Mouse (Mus musculus): ENCODE data around the gene Gnmt.
A peak's percentile ranks its signal among the peaks of the same experiment; 100 is the strongest.

The Gnmt gene

GRCm38 (mm10) chr17:46702506-46702905 is 26.5 kb downstream of the Gnmt start:
- DNase-seq (ENCODE audit: low read depth), result no peak

DNA sequence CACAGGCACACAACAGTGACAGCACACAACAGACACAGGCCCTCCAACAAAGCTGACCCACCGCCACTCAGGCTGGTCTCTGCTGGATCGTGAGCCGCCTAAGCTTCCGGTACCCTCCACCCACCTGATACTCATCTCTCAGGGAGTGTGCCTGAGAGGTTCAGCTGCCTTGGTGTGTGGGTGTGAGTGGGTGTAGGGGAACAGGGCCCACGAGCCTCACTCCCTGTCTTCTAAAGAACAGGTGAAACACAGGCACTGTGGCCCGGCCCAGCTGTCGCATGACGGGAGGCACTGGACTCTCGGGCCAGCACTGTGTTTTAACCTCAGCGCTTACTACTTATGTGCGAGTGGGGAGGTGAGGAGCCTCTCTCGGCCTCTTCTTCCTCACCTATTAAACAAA is 26.9 kb downstream of the Gnmt start:
- DNase-seq (ENCODE audit: low read depth), result no peak

DNA sequence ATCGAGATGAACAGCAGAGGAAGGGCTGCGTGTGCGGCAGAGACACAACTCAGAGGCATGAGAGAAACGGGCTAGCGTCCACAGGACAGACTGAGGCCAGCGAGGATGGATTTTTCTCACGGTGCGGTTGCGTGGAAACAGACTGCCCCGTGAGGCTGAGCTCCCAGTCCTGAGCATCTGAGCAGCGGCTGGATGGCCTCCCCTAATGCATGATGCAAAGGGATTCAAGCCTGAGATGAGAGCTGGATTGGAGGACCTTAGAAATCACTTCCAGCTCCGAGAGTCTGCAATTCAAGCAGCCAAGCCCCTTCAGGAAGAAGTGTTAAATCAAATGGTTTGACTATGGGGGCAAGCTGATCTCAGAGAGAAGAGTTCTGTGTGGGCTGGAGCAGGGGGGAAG is 27.5 kb downstream of the Gnmt start:
- no peak for DNase-seq (ENCODE audit: low read depth)

DNA sequence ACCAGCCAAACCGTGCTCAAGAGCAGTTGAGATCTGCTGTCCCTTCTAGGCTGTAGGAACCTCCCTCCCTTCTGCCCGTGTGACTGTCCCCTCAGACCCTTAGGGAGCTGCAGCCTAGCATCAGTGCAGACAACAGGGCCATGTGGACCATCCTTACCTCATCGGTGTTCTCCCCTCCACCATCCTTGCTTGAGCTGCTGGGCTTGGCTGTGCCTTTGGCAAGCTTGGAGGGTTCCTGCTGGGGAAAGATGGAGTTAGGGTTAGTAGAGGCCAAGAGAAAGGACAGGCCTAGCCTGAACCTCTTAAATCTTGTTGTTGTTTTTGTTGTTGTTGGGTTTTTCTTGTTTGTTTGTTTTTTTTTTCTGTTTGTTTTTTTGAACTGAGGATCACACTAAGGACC is 29.1 kb downstream of the Gnmt start:
- DNase-seq (ENCODE audit: low read depth), result no peak

DNA sequence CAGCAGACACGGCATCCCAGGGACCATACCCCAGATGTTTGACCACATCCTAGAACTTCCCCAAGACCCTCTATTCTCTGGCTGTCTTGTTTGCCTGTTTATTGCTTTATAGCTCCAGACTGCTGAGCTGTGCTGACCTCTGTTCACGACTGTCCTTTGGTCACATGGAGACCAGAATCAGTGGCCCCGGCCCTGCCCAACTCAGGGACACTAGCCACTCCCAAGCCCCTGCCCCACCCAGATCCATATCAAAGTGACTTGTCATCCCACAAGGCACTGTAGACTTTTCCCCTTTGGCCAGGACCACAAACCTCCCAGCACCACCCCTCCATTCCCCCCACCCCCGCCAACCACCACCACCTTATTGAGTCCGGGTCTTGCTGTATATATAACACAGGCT is 29.7 kb downstream of the Gnmt start:
- no peak for DNase-seq (ENCODE audit: low read depth)

GRCm38 (mm10) chr17:46698515-46698914 is 30.5 kb downstream of the Gnmt start:
- peak; percentile 75 for DNase-seq (ENCODE audit: low read depth)

- DNase-seq (ENCODE audit: low read depth), result no peak
Measured at GRCm38 (mm10) chr17:46694517-46695063, 34.4 kb downstream of the Gnmt start.

DNA sequence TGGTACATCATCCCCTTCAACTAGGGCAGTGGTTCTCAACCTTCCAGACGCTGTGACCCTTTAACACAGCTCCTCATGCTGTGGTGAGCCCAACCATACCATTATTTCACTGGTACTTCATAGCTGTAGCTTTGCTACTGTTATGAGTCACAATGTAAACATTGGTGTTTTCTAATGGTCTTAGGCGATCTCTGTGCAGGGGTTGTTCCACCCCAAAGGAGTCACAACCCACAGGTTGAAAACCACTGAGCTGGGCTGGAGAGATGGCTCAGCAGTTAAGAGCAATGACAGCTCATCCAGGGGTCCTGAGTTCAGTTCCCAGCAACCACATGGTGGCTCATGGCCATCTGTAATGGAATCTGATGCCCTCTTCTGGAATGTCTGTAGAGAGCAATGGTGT is 37.6 kb downstream of the Gnmt start:
- peak; percentile 26 for DNase-seq (ENCODE audit: low read depth)

GRCm38 (mm10) chr17:46690665-46691064 is 38.3 kb downstream of the Gnmt start:
- DNase-seq (ENCODE audit: low read depth), result no peak

DNA sequence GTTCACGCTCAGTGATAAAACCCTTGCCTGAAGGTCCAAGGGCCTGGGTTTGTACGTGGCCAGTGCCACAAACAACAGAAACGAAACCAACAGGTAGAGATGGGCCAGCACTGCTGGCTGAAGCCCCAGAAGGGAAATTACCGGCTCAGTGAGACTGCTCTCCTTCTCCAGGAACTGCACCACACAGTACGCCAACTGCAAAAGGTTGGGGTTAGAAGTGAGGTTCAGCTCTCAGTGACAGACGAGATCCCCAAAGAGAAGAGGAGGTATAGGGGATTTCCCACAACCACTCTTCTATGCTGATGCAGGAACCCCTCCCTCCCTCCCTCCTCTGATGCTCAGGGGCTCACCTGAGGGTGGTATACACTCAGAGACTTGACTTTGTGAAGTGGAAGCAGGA is 43.1 kb downstream of the Gnmt start:
- no peak for DNase-seq (ENCODE audit: low read depth)

DNA sequence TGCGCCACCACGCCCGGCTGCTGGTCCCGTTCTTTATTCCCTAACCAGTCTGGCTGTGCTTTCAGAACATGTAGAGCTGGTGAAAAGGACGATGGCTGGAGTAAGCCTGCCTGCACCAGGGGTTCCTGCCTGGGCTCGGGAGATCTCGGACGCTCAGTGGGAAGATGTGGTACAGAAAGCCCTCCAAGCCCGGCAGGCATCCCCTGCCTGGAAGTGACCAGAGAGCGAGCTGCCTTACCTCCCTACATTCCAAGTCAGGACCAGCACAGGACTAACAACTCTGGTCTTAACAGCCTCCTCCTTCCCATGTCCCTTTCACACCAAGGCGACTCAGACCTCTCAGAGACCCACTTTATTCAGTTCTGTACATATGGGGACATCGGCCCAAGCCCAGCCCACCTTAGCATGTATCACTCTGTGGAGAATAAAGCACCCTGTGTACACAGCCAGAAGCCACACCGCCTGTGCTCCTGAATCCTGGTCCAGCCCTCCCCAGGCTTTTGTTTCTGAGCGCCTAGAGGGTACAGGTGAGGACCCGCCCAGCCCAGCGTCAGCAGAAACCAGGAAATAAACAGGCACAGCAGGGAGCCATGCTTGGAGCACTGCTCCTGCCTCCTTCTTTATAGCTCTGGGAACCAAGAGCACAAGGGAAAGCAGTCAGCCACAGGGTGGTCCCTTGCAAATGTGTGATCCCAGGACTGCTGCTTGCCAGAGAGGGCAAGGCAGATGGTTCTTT is 46.1 kb downstream of the Gnmt start:
- DNase-seq (ENCODE audit: low read depth), result no peak

DNA sequence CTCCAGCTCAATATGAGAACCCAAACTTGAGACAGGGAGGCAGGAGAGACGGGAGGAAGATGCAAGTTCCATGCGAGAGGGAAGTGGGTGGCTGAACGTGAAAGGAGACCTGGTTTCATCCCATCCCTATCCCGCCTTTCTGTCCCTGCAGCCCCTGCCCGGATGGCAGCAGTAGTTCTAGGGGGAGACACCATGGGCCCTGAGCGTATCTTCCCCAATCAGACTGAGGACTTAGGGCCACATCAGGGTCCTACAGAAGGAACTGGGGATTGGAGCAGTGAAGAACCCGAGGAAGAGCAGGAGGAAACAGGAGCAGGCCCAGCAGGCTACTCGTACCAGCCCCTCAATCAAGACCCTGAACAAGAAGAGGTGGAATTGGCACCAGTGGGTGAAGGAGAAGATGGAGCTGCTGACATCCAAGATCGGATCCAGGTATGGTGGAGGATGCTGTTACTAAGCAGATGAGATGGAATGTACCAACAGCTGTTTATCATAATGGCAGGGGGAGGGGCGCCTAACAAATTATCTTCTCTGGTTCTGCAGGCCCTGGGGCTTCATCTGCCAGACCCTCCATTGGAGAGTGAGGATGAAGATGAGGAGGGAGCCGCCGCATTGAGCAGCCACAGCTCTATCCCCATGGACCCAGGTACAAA is 47.4 kb downstream of the Gnmt start:
- DNase-seq (ENCODE audit: low read depth), result peak; percentile 18

- DNase-seq (ENCODE audit: low read depth), result peak; percentile 99
Measured at GRCm38 (mm10) chr17:46680760-46681373, 48.1 kb downstream of the Gnmt start, which contains the start of gene Klhdc3. TSS of gene Klhdc3 (minus strand) at chr17:46680914.

DNA sequence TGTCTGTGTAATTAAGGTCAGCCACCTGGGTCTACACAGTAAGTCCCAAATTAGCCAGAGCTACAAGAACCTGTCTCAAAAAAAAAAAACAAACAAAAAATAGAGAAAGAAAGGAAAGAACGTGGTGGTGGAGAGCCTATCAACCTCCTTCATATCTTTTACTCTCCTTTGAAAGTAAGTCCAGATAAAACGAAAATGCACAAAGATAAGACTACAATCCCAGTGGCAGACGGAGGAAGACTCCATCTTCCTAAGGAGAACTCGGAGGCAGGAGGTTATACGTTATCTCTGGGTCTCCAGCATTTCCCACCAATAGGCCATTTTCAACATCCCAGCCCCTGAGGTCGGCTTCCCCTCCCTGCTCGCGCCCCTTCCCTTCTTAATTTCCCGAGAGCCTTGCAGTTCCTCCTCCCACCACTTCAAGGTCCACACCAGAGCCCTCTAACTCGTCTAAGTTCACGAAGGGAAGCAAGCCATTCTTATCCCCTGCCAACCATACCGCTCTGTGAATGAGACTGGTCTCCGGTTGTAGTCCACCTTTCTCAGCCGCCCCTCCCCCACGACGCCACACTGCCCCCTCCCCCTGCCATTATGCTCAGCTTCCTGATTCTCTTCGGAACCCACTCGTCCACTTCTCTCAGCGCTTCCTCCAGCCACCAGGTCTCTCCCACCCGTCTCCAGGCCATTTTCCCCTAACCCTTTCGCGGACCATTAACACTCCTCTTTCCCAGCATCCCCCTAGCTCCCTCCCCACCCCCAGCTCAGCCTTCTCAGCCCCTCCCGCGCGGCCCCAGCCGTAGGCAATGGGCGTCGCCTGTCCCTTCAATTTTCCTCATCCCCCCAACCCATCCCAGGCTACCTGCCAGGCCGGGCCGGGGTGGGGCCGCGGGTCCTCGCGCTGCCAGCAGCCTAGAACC is 48.9 kb downstream of the Gnmt start:
- peak; percentile 66 for DNase-seq (ENCODE audit: low read depth)

DNA sequence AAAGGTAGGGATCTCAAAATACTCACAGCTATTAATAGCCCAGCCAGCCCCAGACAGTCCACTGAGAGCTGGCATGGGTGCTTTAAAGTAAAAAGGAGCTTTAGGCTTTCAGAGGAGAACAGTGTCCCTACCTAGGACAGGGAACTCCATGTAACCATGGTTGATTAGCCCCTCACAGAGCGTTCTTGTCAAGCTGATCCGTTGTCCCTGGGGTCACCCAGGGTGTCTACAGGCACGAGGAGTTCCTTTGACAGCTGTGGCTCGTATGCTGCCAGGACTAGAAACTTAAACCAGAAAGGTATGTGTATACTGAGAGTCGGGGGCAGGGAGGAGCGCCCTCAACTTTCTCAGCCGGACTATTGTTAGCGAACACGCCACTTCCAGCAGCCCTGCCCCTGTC is 50.1 kb downstream of the Gnmt start:
- no peak for DNase-seq (ENCODE audit: low read depth)

DNA sequence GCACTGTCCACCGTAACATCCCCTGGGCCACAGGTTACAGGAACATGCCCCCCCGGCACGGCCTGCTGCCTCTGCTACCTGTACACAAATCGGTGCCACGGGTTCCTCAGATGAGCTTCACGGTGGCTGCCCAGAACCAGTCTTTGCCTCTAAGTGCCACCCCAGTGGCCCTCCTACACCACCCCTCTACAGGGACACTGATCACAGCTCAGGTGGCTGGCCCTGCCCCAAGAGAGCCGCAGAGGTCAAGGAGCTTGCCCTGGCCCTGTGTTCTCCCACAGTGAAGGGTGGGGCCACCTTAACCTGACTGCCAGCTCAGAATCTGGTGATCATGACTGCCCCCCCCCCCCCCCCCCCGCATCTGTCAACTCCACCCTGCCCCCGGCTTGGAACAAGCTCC is 50.6 kb downstream of the Gnmt start, which contains the start of gene Mea1:
Mea1 (plus strand) TSS at position 378 of the 400 bp plus-strand sequence.
- DNase-seq (ENCODE audit: low read depth), result no peak

Data from NIH3T3 (cell line).